Mouse (Mus musculus) midbrain, embryonic 15.5 days (tissue): ENCODE measurements around the gene Impdh2. TPM values are rescaled to one million over a fixed set of nuclear protein-coding genes. Genes with fewer than 3 reads are reported as not detected.

Source experiments
- ATAC-seq: fragments of 200-750 bp; cut with Nextera tagmentation; replicated peaks from 2 replicates; pipeline ENCODE4 v1.8.0; 2017; ENCODE audit warnings: moderate TSS enrichment
- H3K27ac ChIP-seq: fragments of 300-500 bp; sonication (generic); 2 replicates; pipeline ENCODE4 v1.5.1; 2015; ENCODE audit warnings: mild to moderate bottlenecking, inconsistent platforms
- H3K27me3 ChIP-seq: fragments of 300-500 bp; sonication (generic); replicated peaks from 2 replicates; pipeline ENCODE4 v1.6.1; 2015; ENCODE audit warnings: inconsistent platforms
- H3K36me3 ChIP-seq: fragments of 300-500 bp; sonication (generic); replicated peaks from 2 replicates; pipeline ENCODE4 v1.6.1; 2015; ENCODE audit warnings: inconsistent platforms
- H3K4me1 ChIP-seq: fragments of 300-500 bp; sonication (generic); 2 replicates; pipeline ENCODE4 v1.6.1; 2015; ENCODE audit warnings: inconsistent platforms
- H3K4me2 ChIP-seq: fragments of 300-500 bp; sonication (generic); 2 replicates; pipeline ENCODE4 v1.6.1; 2015; ENCODE audit warnings: inconsistent platforms, mild to moderate bottlenecking, moderate library complexity
- H3K4me3 ChIP-seq: fragments of 300-500 bp; sonication (generic); 2 replicates; pipeline ENCODE4 v1.5.1; 2015; ENCODE audit warnings: mild to moderate bottlenecking, inconsistent platforms
- H3K9ac ChIP-seq: fragments of 300-500 bp; sonication (generic); 2 replicates; pipeline ENCODE4 v1.6.1; 2015; ENCODE audit warnings: mild to moderate bottlenecking, inconsistent platforms
- H3K9me3 ChIP-seq: fragments of 300-500 bp; sonication (generic); 2 replicates; pipeline ENCODE4 v1.6.1; 2016; ENCODE audit warnings: inconsistent platforms
- WGBS: fragments of 180-500 bp; shearing (Covaris S2); methylation state at CpG from one replicate; pipeline ENCODE4 v1.1.7; 2015; ENCODE audit warnings: mixed read lengths; 5-methylcytosine and 5-hydroxymethylcytosine counted together
- polyA plus RNA-seq: library from polyadenylated mRNA; unstranded; fragments of >200 nt; fragmentation: Nextera tagmentation; extraction: Ambion mirVana; gene quantifications from 2 replicates; pipeline ENCODE4 v1.2.1, GENCODE M21; 2015

Impdh2 gene
- polyA plus RNA-seq = 101 TPM in 2 replicates

DNA sequence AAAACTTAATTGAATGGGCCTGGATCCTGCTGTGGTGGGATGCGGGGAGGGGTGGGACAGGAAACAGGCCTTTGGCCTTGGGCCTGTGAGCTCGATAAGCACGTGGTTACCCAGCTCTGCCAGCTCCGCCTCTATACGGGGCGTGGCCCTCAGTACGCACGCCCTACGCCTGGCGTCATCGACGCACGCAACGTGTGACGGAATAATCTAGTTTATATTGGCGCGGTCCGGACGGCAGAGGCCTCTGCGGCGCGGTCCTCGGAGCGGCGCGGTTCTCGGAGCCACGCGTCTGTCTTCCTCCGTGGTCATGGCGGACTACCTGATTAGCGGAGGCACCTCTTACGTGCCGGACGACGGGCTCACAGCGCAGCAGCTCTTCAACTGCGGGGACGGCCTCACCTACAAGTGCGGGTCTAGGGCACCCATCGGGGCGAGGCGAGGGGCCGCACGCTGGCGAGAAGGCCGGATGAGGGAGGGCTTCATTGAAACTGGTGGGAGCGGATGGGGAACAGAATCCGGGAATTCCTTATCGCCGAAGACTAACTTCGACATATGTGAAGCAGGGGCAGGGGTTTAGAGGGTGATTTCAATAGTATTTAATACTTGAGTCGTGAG is at the start of gene Impdh2:
Gene Impdh2, plus strand, starts transcription at position 60 of the 615 bp plus-strand sequence.
- peaks cover 23% of the 10 kb centered on the region for H3K4me1 ChIP-seq
- peak within 1 kb of the TSS; percentile 62 for H3K4me2 ChIP-seq
- no peaks in the 10 kb centered on the region for H3K9me3 ChIP-seq
- no peaks in the 10 kb centered on the region for H3K27me3 ChIP-seq
- ATAC-seq = peak; percentile 99
- H3K36me3 ChIP-seq = peaks cover 61% of the 10 kb centered on the region
- peak within 1 kb of the TSS; percentile 78 for H3K27ac ChIP-seq
- peak within 1 kb of the TSS; percentile 52 for H3K4me3 ChIP-seq
- under 1% methylated on average over 53 of the region's 53 CpGs for WGBS
- peak within 1 kb of the TSS; percentile 71 for H3K9ac ChIP-seq

DNA sequence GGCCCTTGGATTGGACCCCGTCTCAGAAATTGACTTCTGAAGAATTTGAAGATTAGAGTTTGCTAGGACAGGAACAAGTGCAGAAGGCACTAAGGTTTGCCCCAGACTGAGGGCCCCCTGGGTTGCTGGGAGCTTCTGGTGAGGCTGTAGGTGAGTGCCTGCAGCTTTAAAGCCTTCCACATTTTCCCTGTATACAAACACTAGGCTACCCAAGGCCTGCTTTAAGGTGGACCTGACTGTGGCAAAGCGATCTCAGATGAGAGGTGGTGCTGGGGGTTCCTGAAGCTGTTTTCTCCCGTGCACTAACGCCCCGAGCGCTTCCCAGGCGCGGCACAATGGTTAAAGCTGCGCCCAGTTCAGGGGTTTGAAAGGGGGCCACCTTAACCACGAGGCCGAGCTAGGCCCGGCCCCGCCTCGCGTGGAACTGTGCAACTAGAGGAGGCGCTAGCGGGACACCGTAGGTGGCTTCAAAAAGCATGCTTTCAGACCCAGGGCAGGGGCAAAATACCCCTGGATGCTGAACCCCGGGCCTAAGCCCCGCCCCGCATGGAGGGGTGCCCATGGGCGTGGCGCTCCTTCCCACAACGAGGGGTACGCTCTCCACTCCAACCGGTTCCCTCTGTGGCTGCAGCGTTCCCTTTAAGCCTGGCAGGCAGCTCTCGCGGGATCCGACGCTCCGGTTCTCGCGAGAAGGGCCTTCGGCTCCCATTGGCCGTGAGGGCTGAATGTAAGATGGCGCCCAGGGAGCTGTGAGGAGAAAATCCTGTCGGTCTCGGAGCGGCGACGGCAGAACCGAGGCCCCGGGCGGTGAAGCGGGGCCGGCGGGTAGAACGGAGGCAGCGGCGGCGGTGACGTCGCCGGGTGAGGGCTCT is 43.5 kb upstream of the Impdh2 start, which contains the start of gene Qrich1:
Gene Qrich1, plus strand, starts transcription at position 427 of the 872 bp plus-strand sequence.
- Histone ChIP-seq H3K27ac (peak within 1 kb of the TSS; percentile 100), H3K4me3 (peak within 1 kb of the TSS; percentile 99), H3K27me3 (no peaks in the 10 kb centered on the region), H3K4me1 (peaks cover 28% of the 10 kb centered on the region), H3K36me3 (peaks cover 36% of the 10 kb centered on the region), H3K9ac (peak within 1 kb of the TSS; percentile 92), H3K9me3 (no peaks in the 10 kb centered on the region), H3K4me2 (peak within 1 kb of the TSS; percentile 74)
- WGBS = 1% methylated on average over 55 of the region's 55 CpGs
- ATAC-seq = peak; percentile 98

DNA sequence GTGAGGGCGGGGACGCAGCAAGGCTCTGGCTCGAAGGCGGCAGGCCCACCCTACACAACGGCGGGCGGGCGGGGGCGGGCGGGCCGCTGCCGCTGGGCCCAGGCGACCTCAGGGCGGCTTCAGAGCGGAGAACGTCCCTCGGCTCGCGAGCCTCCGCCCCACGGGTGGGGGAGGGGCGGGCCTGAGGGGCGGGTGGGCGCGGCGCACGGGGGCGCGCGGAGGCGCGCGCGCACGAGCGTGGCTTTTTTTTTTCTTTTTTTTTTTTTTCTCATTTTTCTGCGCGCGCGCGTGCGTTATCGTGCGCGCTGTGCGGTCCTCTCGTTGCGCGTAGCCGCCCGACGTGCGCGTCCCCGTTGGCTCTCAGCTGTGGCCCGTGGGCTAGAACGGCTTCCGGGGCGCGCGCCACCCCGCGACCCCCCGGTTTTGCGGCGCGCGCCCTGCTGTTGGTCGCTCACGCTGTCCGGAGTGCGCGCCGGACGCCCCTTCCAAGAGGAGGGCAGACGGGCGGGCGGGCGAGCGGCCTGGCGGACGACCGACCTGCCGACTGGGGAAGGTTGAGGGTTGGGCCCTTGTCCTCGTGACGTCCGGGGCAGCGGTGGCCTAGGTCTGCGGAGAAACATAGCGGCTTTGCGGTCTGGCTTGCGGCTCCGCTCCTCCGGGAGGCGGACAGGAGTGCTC is 42.7 kb upstream of the Impdh2 start:
- Histone ChIP-seq H3K4me3 (peak overlapping the region; percentile 99), H3K27me3 (no peaks in the 10 kb centered on the region), H3K4me2 (peak overlapping the region; percentile 74), H3K4me1 (peaks cover 34% of the 10 kb centered on the region), H3K36me3 (peaks cover 29% of the 10 kb centered on the region), H3K9me3 (no peaks in the 10 kb centered on the region), H3K9ac (peak overlapping the region; percentile 92), H3K27ac (peak overlapping the region; percentile 100)
- under 1% methylated on average over 67 of the region's 95 CpGs for WGBS
- peak; percentile 85 for ATAC-seq

DNA sequence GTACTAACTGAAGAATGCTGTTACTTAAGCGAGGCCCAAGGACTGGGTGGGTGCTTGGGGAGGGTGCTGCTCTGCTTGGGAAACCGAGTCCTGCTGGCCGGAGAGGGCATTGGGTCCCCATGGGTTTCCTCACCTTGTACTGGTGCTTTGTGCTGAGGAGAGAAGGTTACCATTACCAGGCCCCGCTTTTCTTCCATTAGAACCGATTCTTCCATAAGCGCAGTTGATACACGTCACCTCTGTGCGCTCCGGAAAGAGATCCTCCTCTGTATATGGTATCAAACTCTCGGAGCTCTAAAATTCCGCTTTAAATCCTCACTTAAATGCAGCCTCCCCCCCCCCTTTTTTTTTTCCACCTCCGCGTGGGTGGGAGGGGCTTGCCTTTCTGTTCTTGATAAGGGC is 42.2 kb upstream of the Impdh2 start:
- Histone ChIP-seq H3K36me3 (peaks cover 23% of the 10 kb centered on the region), H3K27ac (peak overlapping the region; percentile 100), H3K9ac (peak overlapping the region; percentile 92), H3K4me3 (peak overlapping the region; percentile 99), H3K4me2 (peak overlapping the region; percentile 74), H3K9me3 (no peaks in the 10 kb centered on the region), H3K27me3 (no peaks in the 10 kb centered on the region), H3K4me1 (peaks cover 34% of the 10 kb centered on the region)
- peak; percentile 8 for ATAC-seq
- under 1% methylated on average over 13 of the region's 13 CpGs for WGBS

DNA sequence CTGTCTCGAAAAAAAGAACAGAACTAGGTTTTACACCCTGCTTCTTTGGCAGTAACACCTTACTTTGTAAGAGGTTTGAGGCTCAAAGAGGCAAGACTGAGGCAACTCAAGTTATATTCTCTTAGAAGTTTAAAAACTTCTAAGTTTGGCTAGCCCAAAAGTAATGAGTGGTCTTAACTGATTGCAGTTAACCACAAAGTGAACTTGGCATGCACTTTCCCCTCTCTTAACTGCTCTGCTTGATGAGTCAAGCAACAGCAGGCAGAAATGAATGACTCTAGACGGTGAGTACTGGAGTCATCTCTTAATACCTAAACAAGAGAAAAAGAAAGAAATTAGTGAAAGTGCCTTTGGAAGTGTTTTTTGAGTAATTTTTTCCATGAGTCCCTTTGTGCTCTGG is 38.5 kb upstream of the Impdh2 start:
- Histone ChIP-seq H3K4me3 (no peak overlapping the region), H3K27me3 (no peaks in the 10 kb centered on the region), H3K4me2 (no peak overlapping the region), H3K4me1 (peaks cover 29% of the 10 kb centered on the region), H3K27ac (no peak overlapping the region), H3K9ac (no peak overlapping the region), H3K36me3 (no peaks in the 10 kb centered on the region), H3K9me3 (no peaks in the 10 kb centered on the region)
- ATAC-seq = no peak
- 83% methylated on average over 2 of the region's 2 CpGs for WGBS

DNA sequence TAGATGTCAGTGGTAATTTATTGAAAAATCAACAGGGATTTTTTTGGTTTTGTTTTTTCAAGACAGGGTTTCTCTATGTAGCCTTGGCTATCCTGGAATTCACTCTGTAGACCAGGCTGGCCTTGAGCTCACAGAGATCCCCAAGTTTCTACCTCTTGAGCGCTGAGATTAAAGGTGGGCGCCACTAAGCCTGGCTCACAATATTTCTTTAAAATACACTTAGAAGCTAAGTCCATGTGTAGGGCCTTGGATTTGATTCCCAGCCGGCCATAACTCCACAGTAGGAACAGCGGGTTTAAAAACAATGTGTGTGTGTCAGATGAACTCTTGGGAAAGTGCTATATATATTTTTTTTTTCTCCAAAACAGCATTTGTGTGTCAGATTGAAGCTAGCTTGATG is 36.7 kb upstream of the Impdh2 start:
- no peak for ATAC-seq
- no peak overlapping the region for H3K9ac ChIP-seq
- H3K27me3 ChIP-seq = no peaks in the 10 kb centered on the region
- no peaks in the 10 kb centered on the region for H3K9me3 ChIP-seq
- WGBS = 95% methylated on average over 4 of the region's 4 CpGs
- no peak overlapping the region for H3K4me2 ChIP-seq
- peaks cover 29% of the 10 kb centered on the region for H3K4me1 ChIP-seq
- H3K27ac ChIP-seq = no peak overlapping the region
- H3K4me3 ChIP-seq = no peak overlapping the region
- peaks cover 2% of the 10 kb centered on the region for H3K36me3 ChIP-seq

DNA sequence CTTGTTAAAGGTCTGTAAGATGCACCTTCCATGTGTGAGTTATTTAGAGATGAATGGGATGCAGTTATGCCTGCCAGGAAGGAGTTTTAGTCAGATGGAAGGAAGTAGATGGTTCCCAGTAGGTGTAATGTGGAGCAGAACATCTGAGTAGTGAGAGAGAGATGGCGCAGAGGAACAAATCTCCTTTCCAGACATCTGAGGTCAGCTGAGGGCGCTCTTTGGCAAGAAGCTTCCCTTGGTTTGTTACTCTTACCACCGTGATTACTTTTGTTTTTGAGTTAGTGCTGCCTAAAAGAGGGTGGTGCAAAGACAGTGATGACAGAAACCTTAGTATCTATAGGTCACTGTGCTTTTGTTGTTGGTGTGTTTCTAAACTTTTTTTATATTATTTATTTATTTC is 34.7 kb upstream of the Impdh2 start:
- Histone ChIP-seq H3K4me1 (peaks cover 11% of the 10 kb centered on the region), H3K9me3 (no peaks in the 10 kb centered on the region), H3K27ac (no peak overlapping the region), H3K9ac (no peak overlapping the region), H3K4me2 (no peak overlapping the region), H3K27me3 (no peaks in the 10 kb centered on the region), H3K4me3 (no peak overlapping the region), H3K36me3 (peaks cover 16% of the 10 kb centered on the region)
- no peak for ATAC-seq
- WGBS = 89% methylated on average over 3 of the region's 3 CpGs

DNA sequence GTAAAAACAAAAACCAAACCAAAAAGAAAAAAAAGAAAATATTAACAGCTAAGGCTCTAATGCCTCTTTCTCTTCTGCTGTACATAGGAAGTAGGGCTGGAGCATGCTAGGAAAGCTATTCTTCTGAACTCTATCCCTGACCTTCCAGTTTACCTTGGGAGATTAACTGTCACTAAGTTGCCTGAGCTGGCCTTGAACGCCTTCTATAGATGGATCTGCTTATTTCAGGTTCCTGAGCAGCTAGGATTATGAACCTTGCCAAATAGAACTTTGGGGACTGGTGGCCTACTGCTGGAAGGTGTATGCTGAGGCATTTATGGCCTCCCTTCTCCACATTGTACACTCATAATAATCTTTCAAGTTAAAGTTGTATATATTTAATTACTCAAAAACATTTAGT is 29.1 kb upstream of the Impdh2 start:
- peaks cover 54% of the 10 kb centered on the region for H3K36me3 ChIP-seq
- H3K27me3 ChIP-seq = no peaks in the 10 kb centered on the region
- H3K4me3 ChIP-seq = no peak overlapping the region
- 91% methylated on average over 1 of the region's 1 CpGs for WGBS
- no peak for ATAC-seq
- H3K9me3 ChIP-seq = no peaks in the 10 kb centered on the region
- no peaks in the 10 kb centered on the region for H3K4me1 ChIP-seq
- H3K4me2 ChIP-seq = no peak overlapping the region
- H3K27ac ChIP-seq = no peak overlapping the region
- H3K9ac ChIP-seq = no peak overlapping the region

DNA sequence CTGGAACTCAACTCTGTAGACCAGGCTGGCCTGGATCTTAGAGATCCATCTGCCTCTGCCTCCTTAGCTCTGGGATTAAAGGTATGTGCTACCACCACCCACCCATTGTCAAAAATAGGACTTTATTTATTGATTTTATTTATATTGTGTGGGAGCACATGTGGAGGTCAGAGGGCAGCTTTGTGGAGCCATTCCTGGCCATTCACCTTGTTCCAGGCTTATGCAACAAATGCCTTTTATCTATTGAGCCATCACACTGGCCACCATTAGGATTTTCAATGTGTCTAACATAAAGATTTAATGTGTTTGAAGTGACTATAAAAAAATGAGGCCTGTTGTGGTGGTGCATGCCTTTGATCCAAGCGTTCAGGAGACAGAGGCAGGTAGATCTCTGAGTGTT is 28.6 kb upstream of the Impdh2 start:
- no peak for ATAC-seq
- Histone ChIP-seq H3K4me2 (no peak overlapping the region), H3K9me3 (no peaks in the 10 kb centered on the region), H3K36me3 (peaks cover 60% of the 10 kb centered on the region), H3K9ac (no peak overlapping the region), H3K4me1 (no peaks in the 10 kb centered on the region), H3K4me3 (no peak overlapping the region), H3K27me3 (no peaks in the 10 kb centered on the region), H3K27ac (no peak overlapping the region)
- 95% methylated on average over 1 of the region's 1 CpGs for WGBS

DNA sequence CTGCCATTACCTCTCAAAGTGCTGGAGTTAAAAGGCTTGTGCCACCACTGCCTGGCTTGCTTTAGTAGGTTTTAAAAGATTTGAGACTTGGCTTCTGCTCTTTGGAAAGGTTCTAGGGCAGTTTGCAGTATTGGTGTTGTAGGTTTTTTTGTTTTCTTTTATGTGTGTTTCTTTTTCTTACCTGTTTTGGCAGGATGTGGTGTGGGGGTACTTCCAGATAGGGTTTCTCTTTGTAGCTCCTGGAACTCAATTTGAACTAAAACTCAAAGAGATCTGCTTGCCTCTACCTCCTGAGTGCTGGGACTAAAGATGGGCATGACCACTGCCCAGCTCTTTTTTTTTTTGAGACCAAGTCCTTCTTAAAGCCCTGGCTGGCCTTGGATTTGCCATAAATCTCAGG is 19.2 kb upstream of the Impdh2 start:
- no peak overlapping the region for H3K4me3 ChIP-seq
- no peaks in the 10 kb centered on the region for H3K4me1 ChIP-seq
- no peak overlapping the region for H3K9ac ChIP-seq
- no peaks in the 10 kb centered on the region for H3K9me3 ChIP-seq
- no peaks in the 10 kb centered on the region for H3K27me3 ChIP-seq
- ATAC-seq = no peak
- peaks cover 59% of the 10 kb centered on the region for H3K36me3 ChIP-seq
- H3K4me2 ChIP-seq = no peak overlapping the region
- no peak overlapping the region for H3K27ac ChIP-seq

DNA sequence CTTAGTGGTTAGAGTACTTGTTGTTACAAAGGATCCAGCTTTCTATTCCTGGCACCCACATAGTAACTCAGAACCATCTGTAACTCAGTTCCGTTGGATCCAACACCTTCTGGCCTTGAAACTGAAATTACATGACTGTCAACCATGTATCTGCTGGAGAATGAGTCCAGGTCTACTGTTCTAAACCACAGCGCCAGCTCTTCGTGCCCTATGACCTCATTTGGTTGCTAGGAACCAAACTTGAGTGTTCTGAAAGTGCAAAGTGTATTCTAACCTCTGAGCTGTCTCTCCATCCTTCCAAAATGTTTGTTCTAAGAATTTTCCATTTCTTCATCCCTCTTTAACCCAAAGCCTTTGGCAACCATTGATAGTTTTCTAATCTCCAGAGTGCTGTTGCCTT is 14.1 kb upstream of the Impdh2 start:
- Histone ChIP-seq H3K9me3 (no peaks in the 10 kb centered on the region), H3K4me3 (no peak overlapping the region), H3K4me1 (no peaks in the 10 kb centered on the region), H3K27me3 (no peaks in the 10 kb centered on the region), H3K4me2 (no peak overlapping the region), H3K9ac (no peak overlapping the region), H3K27ac (no peak overlapping the region), H3K36me3 (peaks cover 59% of the 10 kb centered on the region)
- ATAC-seq = no peak
- 95% methylated on average over 3 of the region's 3 CpGs for WGBS

DNA sequence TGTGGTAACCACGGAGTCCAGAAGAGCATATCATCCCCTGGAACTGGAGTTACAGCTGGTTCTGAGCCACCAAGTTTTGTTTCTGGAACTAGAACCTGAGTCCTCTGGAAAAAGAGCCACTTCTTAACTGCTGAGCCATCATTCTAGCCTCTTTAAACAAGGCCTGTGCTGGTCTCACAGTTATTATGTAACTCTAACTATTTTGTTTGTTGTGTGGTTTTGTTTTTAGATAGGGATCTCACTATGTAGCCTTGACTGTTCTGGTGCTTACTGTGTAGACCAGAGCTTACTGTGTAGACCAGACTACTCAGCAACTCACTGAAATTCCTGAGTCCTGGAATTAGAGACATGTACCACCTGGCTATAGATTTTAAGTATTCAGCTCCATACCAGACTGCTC is 13.2 kb upstream of the Impdh2 start:
- no peak overlapping the region for H3K4me2 ChIP-seq
- peaks cover 56% of the 10 kb centered on the region for H3K36me3 ChIP-seq
- no peak overlapping the region for H3K4me3 ChIP-seq
- H3K9me3 ChIP-seq = no peaks in the 10 kb centered on the region
- H3K27me3 ChIP-seq = no peaks in the 10 kb centered on the region
- no peaks in the 10 kb centered on the region for H3K4me1 ChIP-seq
- H3K27ac ChIP-seq = no peak overlapping the region
- WGBS = 98% methylated on average over 1 of the region's 1 CpGs
- H3K9ac ChIP-seq = no peak overlapping the region
- ATAC-seq = no peak
